Mouse (Mus musculus) G1E (cell line): Measurements from ENCODE around the gene Ablim1. TPM values are rescaled to one million over a fixed set of nuclear protein-coding genes. Genes with fewer than 3 reads are reported as not detected.

Experiments
- ATAC-seq: 2 replicates; pipeline ENCODE4 v1.8.0; 2016; ENCODE audit warnings: mild to moderate bottlenecking; ENCODE audit not compliant: insufficient number of reproducible peaks, poor library complexity, low FRiP score, severe bottlenecking; ENCODE audit errors: extremely low read depth
- DNase-seq: peaks from one replicate; pipeline ENCODE4 v3.0.0; 2012; ENCODE audit warnings: low spot score
- H3K27me3 ChIP-seq: 2 replicates; pipeline ENCODE4 v1.6.1; 2012; ENCODE audit warnings: mild to moderate bottlenecking, low read length, inconsistent platforms; ENCODE audit not compliant: insufficient read depth
- H3K36me3 ChIP-seq: replicated peaks from 2 replicates; pipeline ENCODE3; 2012; ENCODE audit warnings: mild to moderate bottlenecking, inconsistent platforms
- H3K4me1 ChIP-seq: 2 replicates; pipeline ENCODE4 v1.6.1; 2012; ENCODE audit warnings: low read depth, low read length, inconsistent platforms, mixed read lengths; ENCODE audit not compliant: insufficient read depth
- H3K4me3 ChIP-seq: 2 replicates; pipeline ENCODE4 v1.5.1; 2012; ENCODE audit warnings: low read depth, mild to moderate bottlenecking, inconsistent platforms, low read length, moderate library complexity, mixed read lengths
- H3K9me3 ChIP-seq: replicated peaks from 2 replicates; pipeline ENCODE4 v1.6.1; 2012; ENCODE audit warnings: inconsistent platforms
- CTCF ChIP-seq: IDR thresholded peaks from 2 replicates; pipeline ENCODE4 v1.5.1; 2012; ENCODE audit warnings: low read depth, low read length, inconsistent platforms, mixed read lengths
- GATA1 ChIP-seq: IDR thresholded peaks from 2 replicates; pipeline ENCODE4 v1.6.1; 2012; ENCODE audit warnings: borderline replicate concordance, low read length, inconsistent platforms, mixed read lengths
- GATA2 ChIP-seq: IDR thresholded peaks from 2 replicates; pipeline ENCODE4 v1.6.1; 2012; ENCODE audit warnings: low read depth, low read length, inconsistent platforms, borderline replicate concordance
- POLR2AphosphoS5 ChIP-seq: IDR thresholded peaks from 2 replicates; pipeline ENCODE4 v1.6.1; 2012; ENCODE audit warnings: low read depth, low read length, inconsistent platforms; ENCODE audit not compliant: insufficient replicate concordance
- TAL1 ChIP-seq: conservative IDR thresholded peaks from 2 replicates; pipeline ENCODE4 v1.6.1; 2012; ENCODE audit warnings: low read depth, low read length, inconsistent platforms, mixed read lengths
- polyA plus RNA-seq: library from polyadenylated mRNA; stranded (reverse); fragments of >175 nt; gene quantifications from 2 replicates; pipeline ENCODE4 v1.2.3, GENCODE M21; 2012
- total RNA-seq, 2 experiments: library from RNA; stranded (forward) in 1 of 2; stranded (reverse) in 1 of 2; fragments of 200-1000 nt in 1 of 2; fragments of >200 nt in 1 of 2; fragmentation: Nextera tagmentation in 1 of 2; gene quantifications; 2 replicates each; pipeline ENCODE4 v1.2.3; 2014 to 2017

Ablim1 gene
- total and polyA plus RNA-seq, 3 experiments: 0.08 to 0.71 TPM; not detected in 1

- DNase-seq: no peak
- H3K4me1 ChIP-seq: no peaks in the 10 kb centered on the region
- no peaks in the 10 kb centered on the region for H3K9me3 ChIP-seq
- TF ChIP-seq TAL1: no peak
- no peak for TF ChIP-seq GATA2
- no peak for TF ChIP-seq POLR2AphosphoS5
- no peak for TF ChIP-seq GATA1
- no peak for TF ChIP-seq CTCF
- ATAC-seq: no peak
- no peaks in the 10 kb centered on the region for H3K27me3 ChIP-seq
- no peaks in the 10 kb centered on the region for H3K36me3 ChIP-seq
- H3K4me3 ChIP-seq: no peak overlapping the region
Measured at GRCm38 (mm10) chr19:57147746-57148145, 167.0 kb downstream of the Ablim1 start.

DNA sequence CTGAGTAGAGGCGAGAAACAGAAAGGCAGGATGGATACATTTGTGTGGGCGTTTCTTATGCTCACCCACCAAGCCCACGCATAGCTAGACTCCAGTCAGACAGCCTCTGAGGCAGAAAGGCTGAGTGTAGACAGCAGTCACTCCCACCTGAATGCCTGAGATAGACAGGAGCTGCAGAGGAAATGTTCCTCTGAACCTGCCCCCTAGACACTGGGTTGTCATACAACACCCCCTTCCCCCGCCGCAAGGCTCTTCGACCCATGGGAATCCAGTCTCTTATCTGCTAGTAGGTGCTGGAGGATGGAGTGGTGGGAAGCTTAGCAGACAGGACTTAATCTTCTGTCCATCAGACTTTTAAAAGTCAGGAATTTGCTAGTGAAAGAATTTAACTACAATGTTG, 167.8 kb downstream of the Ablim1 start:
- TF ChIP-seq GATA2 (no peak), POLR2AphosphoS5 (no peak), TAL1 (no peak), CTCF (no peak), GATA1 (no peak)
- H3K27me3 ChIP-seq: no peaks in the 10 kb centered on the region
- no peak overlapping the region for H3K4me3 ChIP-seq
- no peaks in the 10 kb centered on the region for H3K36me3 ChIP-seq
- no peaks in the 10 kb centered on the region for H3K9me3 ChIP-seq
- DNase-seq (no peak), ATAC-seq (no peak)
- H3K4me1 ChIP-seq: no peaks in the 10 kb centered on the region

DNA sequence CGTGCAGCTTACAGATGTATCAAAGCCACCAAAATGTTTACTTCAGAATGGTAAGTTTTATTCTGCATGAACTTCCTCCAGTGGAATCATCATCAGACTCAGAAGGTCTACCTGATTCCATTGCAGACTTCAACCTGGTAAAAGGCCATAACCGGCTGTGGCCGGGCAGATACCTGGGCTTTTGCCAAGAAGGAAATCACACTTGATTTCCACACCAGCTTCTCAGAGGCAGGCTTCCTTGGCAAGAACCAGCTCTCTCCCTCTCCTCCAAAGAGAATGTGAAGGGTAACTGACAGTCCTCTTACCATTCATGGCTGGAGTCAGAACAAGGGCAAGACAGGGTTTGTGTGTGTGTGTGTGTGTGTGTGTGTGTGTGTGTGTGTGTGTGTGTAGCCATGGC, 171.1 kb downstream of the Ablim1 start:
- no peaks in the 10 kb centered on the region for H3K4me1 ChIP-seq
- H3K36me3 ChIP-seq: no peaks in the 10 kb centered on the region
- H3K9me3 ChIP-seq: no peaks in the 10 kb centered on the region
- DNase-seq (no peak), ATAC-seq (no peak)
- H3K4me3 ChIP-seq: no peak overlapping the region
- no peak for TF ChIP-seq GATA2
- no peak for TF ChIP-seq TAL1
- TF ChIP-seq CTCF: no peak
- no peak for TF ChIP-seq GATA1
- TF ChIP-seq POLR2AphosphoS5: no peak
- no peaks in the 10 kb centered on the region for H3K27me3 ChIP-seq

DNA sequence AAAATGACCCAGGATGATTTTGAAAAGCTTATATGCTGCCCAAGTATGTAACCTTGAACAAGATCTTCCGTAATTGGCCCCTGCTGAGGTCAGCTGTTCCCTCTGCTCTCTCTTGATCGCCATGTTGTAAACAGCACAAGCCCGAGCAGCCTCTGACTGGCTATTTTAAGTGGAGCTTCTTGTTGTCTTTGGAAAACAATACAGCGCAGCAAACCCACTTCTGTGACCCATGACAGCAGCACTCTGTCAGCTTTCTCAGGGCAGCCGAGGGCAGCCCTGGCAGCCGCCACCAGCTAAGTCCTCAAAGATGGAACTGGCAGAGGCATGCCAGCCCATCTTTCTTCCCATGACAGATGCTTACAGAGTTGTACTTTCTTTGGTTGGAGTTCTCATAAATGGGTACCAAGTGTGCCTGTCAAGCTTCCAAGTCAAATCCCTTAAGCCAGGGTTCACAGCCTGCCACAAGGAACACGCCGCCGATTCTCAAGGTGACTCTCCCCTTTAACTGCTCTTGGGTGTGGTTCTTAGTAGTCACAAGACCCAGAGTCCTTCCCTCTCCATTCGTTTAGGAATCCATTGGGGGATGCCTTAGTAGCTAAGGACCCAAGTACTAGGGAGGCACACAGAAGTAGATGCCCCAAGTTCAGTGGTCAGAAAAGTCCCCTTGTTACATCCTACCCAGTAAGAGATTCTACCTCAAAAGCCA, 172.8 kb downstream of the Ablim1 start:
- no peaks in the 10 kb centered on the region for H3K4me1 ChIP-seq
- TF ChIP-seq TAL1: no peak
- no peak for TF ChIP-seq GATA1
- TF ChIP-seq GATA2: no peak
- TF ChIP-seq CTCF: no peak
- no peak for TF ChIP-seq POLR2AphosphoS5
- DNase-seq: no peak

GRCm38 (mm10) chr19:57140874-57141273, 173.8 kb downstream of the Ablim1 start:
- Histone ChIP-seq H3K27me3 (no peaks in the 10 kb centered on the region), H3K4me3 (no peak overlapping the region), H3K4me1 (no peaks in the 10 kb centered on the region), H3K36me3 (no peaks in the 10 kb centered on the region), H3K9me3 (peaks cover under 1% of the 10 kb centered on the region)
- TF ChIP-seq GATA2 (no peak), POLR2AphosphoS5 (no peak), CTCF (no peak), GATA1 (no peak), TAL1 (no peak)
- DNase-seq (no peak), ATAC-seq (no peak)

More for the DNA sequence above, 172.8 kb downstream of the Ablim1 start:
- Histone ChIP-seq H3K36me3 (no peaks in the 10 kb centered on the region), H3K27me3 (no peaks in the 10 kb centered on the region), H3K9me3 (no peaks in the 10 kb centered on the region), H3K4me3 (no peak overlapping the region)
- ATAC-seq: no peak

GRCm38 (mm10) chr19:57140071-57140470, 174.6 kb downstream of the Ablim1 start:
- Histone ChIP-seq H3K4me3 (no peak overlapping the region), H3K9me3 (peaks cover 4% of the 10 kb centered on the region), H3K36me3 (no peaks in the 10 kb centered on the region), H3K27me3 (no peaks in the 10 kb centered on the region), H3K4me1 (no peaks in the 10 kb centered on the region)
- ATAC-seq: no peak
- no peak for DNase-seq
- no peak for TF ChIP-seq TAL1
- TF ChIP-seq CTCF: no peak
- no peak for TF ChIP-seq GATA2
- TF ChIP-seq GATA1: no peak
- TF ChIP-seq POLR2AphosphoS5: no peak
